Mouse (Mus musculus) lung, postnatal 0 days (tissue): Measurements from ENCODE around the gene Hgfac.

ENCODE experiments used
- CTCF ChIP-seq: IDR thresholded peaks from 2 replicates; pipeline ENCODE4 v1.5.1; 2016; ENCODE audit warnings: antibody characterized with exemption, mild to moderate bottlenecking
- EP300 ChIP-seq: IDR thresholded peaks from 2 replicates; pipeline ENCODE4 v1.6.1; 2016; ENCODE audit warnings: antibody characterized with exemption, mild to moderate bottlenecking, control low read depth

DNA sequence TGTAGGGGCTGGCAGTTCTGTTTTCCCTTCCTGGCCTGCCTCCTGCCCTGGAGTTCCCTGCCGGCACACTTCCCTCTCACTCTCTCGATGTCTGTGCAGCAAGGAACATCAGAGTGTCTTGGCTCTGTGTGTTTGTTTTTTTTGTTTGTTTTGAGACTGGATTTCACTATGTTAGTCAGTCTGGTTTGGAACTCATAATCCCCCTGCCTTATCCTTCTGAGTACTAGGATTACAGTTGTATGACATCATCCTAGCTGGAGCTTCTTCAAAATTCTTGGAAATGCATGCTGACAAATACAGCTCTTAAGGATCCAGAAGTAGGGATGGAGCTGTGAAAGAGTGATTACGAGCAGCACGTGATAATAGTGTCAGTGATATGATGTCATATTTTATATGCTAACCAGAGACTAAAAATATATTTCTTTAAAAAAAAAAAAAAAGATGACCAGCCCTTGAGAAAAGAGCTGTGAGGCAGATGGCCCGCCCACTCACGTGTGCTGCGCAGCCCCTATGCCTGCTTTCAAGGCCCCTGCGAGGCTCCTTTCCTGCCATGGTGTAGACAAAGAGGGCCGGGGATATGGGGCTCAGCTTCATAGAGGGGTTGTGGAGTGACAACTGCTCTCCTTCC is 21.5 kb upstream of the Hgfac start:
- TF ChIP-seq CTCF (no peak), EP300 (no peak)
